Mouse (Mus musculus) olfactory bulb, adult 2 months (tissue): ENCODE results near the gene Gm45753. TPM values are rescaled to one million over a fixed set of nuclear protein-coding genes. Genes with fewer than 3 reads are reported as not detected.

Experiments
- H3K27ac ChIP-seq: fragments of 200-500 bp; 2 replicates; pipeline ENCODE4 v1.5.1; 2012; ENCODE audit warnings: low read depth, low read length; ENCODE audit not compliant: insufficient read depth
- H3K4me1 ChIP-seq: fragments of 200-500 bp; 2 replicates; pipeline ENCODE4 v1.6.1; 2012; ENCODE audit warnings: low read length; ENCODE audit not compliant: control insufficient read depth, insufficient read depth
- H3K4me3 ChIP-seq: fragments of 200-500 bp; 2 replicates; pipeline ENCODE4 v1.5.1; 2012; ENCODE audit warnings: mild to moderate bottlenecking, low read depth, low read length, moderate library complexity; ENCODE audit not compliant: insufficient read depth
- CTCF ChIP-seq: fragments of 200-500 bp; IDR thresholded peaks from 2 replicates; pipeline ENCODE4 v1.5.1; 2012; ENCODE audit warnings: low read depth, mild to moderate bottlenecking, low read length, moderate library complexity; ENCODE audit not compliant: insufficient read depth
- POLR2A ChIP-seq: fragments of 200-500 bp; IDR thresholded peaks from 2 replicates; pipeline ENCODE4 v1.6.1; 2012; ENCODE audit warnings: mild to moderate bottlenecking, low read depth, low read length, moderate library complexity; ENCODE audit not compliant: insufficient read depth
- WGBS: fragments of 180-500 bp; shearing (Covaris S2); methylation state at CpG from one replicate; pipeline ENCODE4 v1.1.7; 2018; 5-methylcytosine and 5-hydroxymethylcytosine counted together
- polyA plus RNA-seq: library from polyadenylated mRNA; stranded (reverse); fragments of >200 nt; gene quantifications from 2 replicates; pipeline ENCODE4 v1.2.4, GENCODE M21; 2012; ENCODE audit warnings: low replicate concordance; ENCODE audit not compliant: missing spikeins, insufficient read depth, insufficient read length

Gene Gm45753
- not detected in 2 replicates for polyA plus RNA-seq

GRCm38 (mm10) chr8:45308366-45308765 lies at the start of gene Gm45753:
Gm45753 (minus strand) TSS chr8:45308466.
- H3K27ac ChIP-seq, result no peak within 1 kb of the TSS
- WGBS, result 95% methylated on average over 13 of the region's 13 CpGs
- H3K4me3 ChIP-seq, result no peak within 1 kb of the TSS
- no peak for TF ChIP-seq CTCF
- no peak for TF ChIP-seq POLR2A
- H3K4me1 ChIP-seq, result peaks cover 5% of the 10 kb centered on the region; the same call in 1 of the 2 replicates

- 92% methylated on average over 6 of the region's 6 CpGs for WGBS
- Histone ChIP-seq H3K4me1 (no peaks in the 10 kb centered on the region), H3K4me3 (no peak overlapping the region), H3K27ac (no peak overlapping the region)
- TF ChIP-seq CTCF, result no peak
- no peak for TF ChIP-seq POLR2A
Observed at GRCm38 (mm10) chr8:45355809-45356208, 47.5 kb upstream of the Gm45753 start.

DNA sequence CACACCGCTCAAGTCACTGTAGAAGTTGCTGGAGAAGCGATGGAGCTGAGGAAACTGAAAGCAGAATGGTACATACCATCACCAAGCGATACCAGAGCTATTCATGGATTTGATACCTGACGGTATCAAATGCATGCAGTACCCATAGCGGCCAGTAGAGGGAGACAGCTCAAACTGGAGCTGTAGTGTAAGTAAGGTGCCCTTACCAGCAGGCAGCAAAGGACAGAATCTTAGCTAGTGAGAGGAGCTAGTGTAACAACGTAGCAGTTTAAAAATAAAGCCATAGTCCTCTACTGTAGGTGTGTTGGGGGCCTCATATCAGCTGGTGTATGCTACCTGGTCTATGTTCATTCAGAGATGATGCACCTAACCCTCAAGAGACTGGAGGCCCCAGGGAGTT lies 36.8 kb upstream of the Gm45753 start:
- TF ChIP-seq CTCF (no peak), POLR2A (no peak)
- no peak overlapping the region for H3K4me3 ChIP-seq
- H3K27ac ChIP-seq, result no peak overlapping the region
- no peaks in the 10 kb centered on the region for H3K4me1 ChIP-seq
- 17% methylated on average over 6 of the region's 6 CpGs for WGBS

GRCm38 (mm10) chr8:45344298-45344697 lies 36.0 kb upstream of the Gm45753 start:
- no peak for TF ChIP-seq CTCF
- no peak for TF ChIP-seq POLR2A
- WGBS, result 89% methylated on average over 8 of the region's 8 CpGs

GRCm38 (mm10) chr8:45341630-45342628 lies 33.7 kb upstream of the Gm45753 start:
- 86% methylated on average over 12 of the region's 12 CpGs for WGBS
- H3K27ac ChIP-seq, result no peak overlapping the region
- H3K4me1 ChIP-seq, result no peaks in the 10 kb centered on the region
- no peak for TF ChIP-seq POLR2A
- H3K4me3 ChIP-seq, result no peak overlapping the region

More at GRCm38 (mm10) chr8:45344298-45344697, 36.0 kb upstream of the Gm45753 start:
- Histone ChIP-seq H3K4me3 (no peak overlapping the region), H3K27ac (no peak overlapping the region), H3K4me1 (no peaks in the 10 kb centered on the region)

DNA sequence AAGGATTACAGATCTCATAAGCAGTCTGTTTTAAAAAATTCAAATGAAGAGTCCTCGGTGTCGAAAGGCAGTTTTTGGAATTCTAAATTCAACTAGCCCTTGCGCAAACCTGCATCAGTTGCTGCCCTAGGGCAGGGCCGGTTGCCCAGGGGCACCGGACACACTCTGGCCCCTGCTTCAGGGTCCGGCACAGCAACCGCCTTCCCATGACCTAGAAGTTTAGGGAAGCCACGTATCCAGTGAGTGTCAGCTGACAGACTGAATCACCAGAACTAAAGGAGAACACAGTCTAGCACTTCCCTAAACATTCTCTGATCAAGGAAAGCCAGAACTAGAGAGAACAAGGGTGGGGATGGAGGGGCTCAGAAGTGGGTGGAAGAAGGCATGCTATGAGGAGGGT lies 25.2 kb upstream of the Gm45753 start:
- WGBS, result 12% methylated on average over 8 of the region's 8 CpGs
- H3K4me1 ChIP-seq, result peaks cover 8% of the 10 kb centered on the region
- no peak for TF ChIP-seq CTCF
- no peak for TF ChIP-seq POLR2A
- H3K27ac ChIP-seq, result no peak overlapping the region; the same call in 1 of the 2 replicates
- H3K4me3 ChIP-seq, result peak overlapping the region; percentile 57

DNA sequence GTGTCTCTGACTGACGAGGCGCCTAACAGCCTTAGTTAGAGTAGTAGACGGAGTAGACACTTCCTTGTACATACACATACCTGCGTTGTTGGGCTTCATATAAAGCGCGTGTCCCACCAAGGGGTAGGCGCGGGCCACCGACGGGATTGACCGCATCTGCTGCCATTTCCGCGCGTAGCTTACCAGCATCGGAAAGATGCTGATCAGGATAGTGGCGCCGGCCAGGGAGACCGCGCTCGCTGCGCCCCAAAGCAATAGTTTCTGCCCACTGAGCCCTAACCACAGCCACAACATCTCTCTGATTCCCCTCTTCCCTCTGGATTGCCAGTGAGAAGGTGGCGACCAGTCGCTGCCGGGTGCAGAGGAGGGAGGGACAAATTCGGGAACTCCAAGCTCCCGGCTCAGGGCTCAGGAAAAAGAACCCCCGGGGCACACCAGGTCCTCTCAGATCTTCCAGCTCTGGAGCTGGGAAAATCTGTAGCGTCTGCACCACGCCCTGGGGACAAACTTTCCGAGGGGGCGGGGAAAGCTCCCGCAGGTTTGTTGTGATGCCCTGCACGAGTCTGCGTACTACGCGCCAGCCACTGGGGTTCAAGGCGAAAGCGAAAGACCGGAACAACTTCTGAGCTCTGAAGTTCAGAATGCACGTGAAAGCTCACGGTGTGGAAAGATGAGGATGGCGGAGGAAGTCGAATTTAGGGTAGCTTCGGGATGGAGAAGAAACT lies 24.6 kb upstream of the Gm45753 start, which contains the start of gene Cyp4v3:
TSS of gene Cyp4v3 (minus strand) at position 532 of the 725 bp plus-strand sequence.
- 2% methylated on average over 44 of the region's 44 CpGs for WGBS
- TF ChIP-seq CTCF, result no peak
- 0 out of 2 replicates have a peak, but pooled peaks have one; percentile 15 for TF ChIP-seq POLR2A
- Histone ChIP-seq H3K4me1 (peaks cover 8% of the 10 kb centered on the region), H3K4me3 (peak within 1 kb of the TSS; percentile 57), H3K27ac (peak within 1 kb of the TSS; percentile 4; the same call in 1 of the 2 replicates)

GRCm38 (mm10) chr8:45330856-45331255 lies 22.6 kb upstream of the Gm45753 start:
- WGBS, result 74% methylated on average over 3 of the region's 3 CpGs
- Histone ChIP-seq H3K4me1 (peaks cover 8% of the 10 kb centered on the region), H3K27ac (no peak overlapping the region), H3K4me3 (no peak overlapping the region)
- TF ChIP-seq POLR2A, result no peak
- TF ChIP-seq CTCF, result no peak
